Mouse (Mus musculus) embryo, embryonic 10 days (tissue): ENCODE data around the gene Cd180.
"Not testable (repeated sequence)": the region's sequence is repeated elsewhere in the genome, so short reads cannot be mapped to it uniquely, and the experiment has no call there.

Source experiments
- DNase-seq: peaks from one replicate; pipeline ENCODE4 v3.0.0-alpha.2; 2015; ENCODE audit warnings: low spot score

Gene Cd180

DNA sequence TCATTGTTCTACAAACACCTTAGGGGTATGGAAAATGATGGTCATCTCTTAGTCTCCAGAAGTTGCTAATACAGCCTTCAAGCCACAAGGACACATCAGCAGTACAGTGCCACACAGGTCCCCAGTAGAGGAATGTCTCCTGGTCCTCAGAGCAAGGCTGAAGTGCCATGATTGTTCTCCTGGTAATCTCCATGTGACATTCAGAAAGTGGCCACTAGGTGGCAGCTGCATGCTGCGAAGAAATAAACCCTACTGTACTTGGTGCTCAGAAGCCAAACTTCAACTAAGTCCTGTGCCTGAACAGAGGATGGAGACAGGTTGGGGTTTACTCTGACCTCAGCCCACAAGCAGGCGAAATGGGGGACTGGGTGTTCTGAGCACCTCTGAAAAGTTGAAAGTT is 14.9 kb upstream of the Cd180 start:
- DNase-seq: peak; percentile 89

DNA sequence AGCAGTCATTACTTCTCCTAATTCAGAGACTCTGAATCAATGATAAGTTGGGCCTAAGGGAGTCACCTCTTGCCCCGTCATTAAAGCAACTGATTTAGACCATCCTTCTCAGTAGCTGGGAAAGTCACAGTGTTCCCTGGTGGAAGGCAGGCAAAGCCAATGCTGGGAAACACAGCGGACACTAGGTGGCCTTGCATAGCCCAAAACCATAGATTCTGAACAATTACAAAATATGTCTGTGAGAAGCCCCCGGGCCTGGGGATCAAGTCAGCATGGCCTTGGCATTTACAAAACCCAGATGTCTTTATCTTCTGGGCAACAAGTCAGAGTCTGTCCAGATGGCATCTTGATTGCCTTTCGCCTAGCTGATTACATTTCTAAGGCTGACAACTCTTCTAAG is 8.5 kb upstream of the Cd180 start:
- DNase-seq: no peak

DNA sequence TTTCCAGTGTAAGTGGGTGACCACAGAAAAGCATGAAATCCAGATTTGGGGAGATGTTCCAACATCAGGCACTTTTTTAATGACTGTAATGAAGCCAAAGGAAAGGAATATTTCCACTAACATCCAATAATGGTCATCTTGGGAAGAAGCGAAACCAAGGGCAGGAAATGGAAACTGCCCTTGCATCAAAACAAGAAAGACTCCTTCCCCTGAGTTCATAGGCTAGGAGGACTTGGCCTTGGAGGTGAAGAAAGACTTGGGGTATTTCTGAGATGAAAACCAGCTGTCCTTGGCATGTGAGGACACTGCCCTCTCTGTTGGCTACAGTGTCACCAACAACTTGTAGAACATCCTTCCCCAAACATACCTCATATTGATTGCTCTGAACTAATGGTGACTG is 5.2 kb upstream of the Cd180 start:
- DNase-seq: no peak

DNA sequence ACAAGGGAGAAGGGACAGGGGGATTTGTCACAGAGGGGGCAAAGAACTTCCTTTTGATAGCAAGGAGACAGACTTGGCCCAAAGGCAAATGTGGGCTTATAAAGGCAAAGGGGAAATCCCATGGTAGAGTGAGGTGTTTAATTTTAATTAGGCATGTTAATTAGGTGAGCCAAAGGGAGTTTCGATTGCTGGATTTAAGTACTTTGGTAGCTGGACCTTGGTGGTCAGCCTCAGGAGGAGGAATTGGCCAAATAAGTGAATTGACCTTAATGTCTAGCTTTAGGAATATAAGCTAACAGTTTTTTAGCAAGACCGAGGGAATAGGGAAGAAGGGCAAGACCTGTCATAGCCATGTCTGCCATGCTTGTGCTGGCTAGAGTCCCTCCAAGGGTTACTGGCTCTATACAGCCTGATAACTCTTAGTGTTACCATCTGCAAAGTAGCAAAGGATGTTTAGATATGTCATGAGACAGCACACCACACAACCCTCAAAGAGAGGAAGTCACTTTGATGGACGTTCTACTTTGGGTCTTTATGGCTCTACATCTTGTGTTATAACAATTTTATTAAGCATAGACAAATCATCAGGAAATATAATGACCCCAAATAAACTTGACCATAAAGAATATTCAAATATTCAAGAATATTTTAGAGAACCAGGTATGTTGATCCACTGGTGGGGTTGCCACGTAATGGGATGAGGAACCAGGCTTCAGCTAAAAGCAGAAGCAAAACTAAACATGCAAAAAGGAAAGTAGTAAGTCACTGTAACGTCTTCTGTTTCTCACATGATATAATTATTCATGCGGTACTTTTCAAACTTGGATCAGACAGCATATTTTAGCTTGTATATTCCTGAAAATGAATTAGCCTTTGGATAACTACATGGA is 3.9 kb upstream of the Cd180 start:
- no peak for DNase-seq

DNA sequence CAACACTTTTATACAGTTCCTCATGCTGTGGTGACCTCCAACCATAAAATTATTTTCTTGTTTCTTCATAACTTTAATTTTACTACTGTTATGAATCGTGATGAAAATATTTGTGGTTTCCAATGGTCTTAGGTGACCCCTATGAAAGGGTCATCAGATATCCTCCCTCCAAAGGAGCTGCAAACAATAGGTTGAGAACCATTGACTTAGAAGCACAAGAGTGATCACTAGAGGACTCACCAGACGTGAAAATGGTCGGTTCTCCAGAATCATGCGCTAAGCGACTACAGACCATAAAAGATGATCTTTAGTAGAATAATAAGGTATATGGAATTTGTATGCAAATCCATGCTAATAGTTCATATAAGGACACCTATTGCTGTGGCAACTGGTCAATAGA is 3.2 kb upstream of the Cd180 start:
- DNase-seq: no peak

DNA sequence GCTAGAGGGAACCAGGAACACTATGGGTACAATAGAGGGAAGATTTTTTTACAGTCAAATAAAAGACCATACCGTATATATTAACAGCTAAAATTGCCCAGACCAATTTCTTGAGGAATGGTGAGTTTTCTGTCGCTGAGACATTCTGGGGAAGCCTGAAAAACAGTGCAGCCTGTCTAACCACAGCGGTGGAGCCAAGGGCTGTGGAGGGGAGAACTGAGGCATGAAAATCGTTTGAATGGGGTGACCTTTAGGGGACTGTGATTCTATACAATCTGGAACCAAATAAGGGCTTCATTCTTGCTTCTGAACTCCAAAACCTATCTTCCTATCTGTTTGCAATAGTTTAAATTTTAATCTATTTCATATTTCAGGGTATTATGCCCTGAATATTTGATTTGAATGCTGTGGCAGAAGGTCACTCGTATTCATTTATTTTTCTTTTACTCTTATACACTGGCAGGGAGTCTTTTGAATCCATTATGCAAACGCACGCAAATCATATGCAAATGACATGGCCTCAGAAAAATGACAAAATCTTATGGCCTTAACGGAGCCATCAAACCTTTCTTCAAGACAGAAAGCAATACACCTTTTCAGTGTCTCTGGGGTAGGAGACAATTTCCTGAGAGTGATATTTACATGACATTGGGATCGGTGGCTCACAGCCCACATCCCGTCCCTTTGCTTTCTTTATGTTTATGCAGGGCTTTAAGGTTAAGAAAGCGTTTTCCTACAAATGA is 1.8 kb upstream of the Cd180 start:
- DNase-seq: no peak

DNA sequence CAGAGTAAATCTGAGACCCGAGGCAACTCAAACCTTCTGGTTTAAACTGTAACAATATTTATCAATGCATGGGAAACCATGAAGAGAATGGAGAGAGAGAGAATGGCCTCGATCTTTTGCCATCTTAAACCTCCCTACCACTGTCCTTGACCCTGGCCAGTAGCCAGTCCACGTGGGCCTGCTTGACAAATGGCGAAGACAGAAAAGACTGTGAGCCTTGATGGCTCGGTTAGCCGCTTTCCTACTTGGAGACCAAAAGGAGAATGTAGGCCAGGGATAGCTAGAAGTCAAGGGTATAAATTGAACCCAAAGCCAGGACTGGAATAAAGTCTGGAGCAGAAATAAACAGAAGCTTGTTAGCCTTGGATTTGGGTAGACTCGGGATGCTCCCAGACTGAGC is 796 bp downstream of the Cd180 start:
- DNase-seq: no peak

DNA sequence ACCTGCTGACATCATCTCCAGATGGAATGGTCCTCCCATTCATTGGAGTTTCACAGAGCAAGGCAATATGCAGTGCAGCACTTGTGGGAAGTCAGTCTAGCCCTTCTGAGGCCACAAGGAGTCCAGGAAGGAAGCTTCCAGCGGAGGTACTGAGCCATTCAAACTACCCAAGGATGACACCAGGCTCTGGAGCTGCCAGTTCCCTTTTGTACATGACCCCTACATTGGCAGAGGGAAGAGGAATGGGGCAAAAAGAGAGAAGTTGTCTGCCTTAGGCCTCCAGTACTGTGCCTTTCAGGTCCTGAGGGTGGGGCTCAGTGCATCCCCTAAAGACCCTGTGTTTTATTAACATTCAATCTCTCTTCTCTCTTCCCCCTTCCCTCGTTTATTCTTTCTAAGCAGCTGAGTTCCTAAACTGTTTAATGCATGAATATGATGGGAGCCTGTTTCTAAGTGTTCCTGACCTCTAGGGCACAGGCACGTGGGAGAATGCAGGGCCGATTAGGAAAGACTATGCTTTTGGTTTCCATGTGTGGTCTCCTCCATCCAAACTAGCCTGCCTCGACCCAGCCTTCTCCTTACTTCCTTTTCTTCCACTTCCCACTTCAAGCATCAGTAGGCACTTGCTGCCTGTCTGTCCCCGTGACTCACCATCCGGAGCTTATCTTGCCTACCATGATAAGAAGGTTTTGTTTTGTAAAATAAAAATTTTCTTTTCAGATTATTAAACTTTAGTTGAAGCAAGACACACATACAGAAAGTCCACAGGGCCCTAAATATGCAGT is 2.0 kb downstream of the Cd180 start:
- DNase-seq: no peak

DNA sequence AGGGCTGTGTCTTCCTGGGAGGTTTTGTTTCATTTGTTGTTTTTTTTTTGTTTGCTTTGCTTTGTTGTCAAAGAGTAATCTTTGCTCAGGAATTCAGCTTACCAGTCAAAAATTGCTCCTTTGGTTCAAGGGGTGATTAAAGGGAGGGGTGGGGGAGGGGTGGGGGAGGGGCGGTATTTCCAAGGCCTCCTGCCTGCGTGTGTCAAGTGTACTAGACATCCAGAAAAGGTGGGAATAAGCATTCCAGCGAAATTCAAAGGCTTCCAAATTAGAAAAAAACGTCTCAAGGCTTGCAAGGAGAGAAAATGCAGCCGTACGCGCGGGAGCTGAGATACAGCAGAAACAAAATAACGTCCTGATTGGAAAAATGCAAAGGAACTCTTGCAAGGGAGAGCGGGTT is 5.0 kb downstream of the Cd180 start:
- DNase-seq: no peak

DNA sequence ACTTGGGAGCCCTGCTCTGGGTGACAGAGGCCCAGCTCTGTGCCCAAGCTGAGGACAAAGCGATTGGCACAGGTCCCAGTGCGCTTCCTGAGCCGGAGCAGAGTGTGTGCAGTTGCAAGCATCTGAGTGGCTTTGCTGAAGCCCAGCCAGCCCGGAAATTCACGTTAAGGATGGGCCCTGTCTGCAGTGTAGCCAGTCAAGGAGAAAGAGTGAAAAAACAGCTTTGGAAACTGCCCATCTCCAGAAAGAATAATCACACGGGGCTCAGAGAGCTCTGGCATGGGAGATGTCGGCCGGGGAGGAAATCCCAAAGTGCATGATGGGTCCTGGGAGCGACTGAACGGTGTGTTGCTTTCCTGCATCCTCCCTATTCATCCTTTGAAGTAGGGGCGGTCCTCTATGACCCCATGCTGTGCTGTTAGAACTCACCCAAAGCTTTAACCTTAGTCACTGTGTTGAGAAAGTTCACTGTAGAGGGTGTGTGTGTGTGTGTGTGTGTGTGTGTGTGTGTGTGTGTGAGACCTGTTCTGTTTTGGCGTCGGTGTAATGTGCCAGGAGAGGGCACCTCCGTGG is 5.5 kb downstream of the Cd180 start:
- DNase-seq: peak; percentile 12

DNA sequence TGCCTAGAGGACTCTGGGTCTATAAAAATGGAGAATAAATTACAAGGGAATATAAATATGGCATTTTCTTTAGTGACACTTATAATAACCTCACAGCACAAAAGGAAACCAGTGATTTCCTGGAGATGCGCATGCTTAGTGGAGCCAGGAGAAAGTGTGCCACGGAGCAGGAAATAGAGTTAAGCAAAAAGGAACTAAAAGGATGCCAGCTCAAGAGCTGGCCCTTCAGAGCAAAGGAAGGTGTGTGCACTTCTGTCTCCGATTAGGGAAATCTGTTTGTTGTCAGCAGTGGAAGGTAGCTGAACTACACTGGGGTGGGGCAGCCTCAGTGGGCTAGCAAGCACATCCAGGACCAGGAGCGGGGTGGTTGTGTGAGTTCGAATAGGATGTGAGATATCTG is 6.8 kb downstream of the Cd180 start:
- DNase-seq: no peak

DNA sequence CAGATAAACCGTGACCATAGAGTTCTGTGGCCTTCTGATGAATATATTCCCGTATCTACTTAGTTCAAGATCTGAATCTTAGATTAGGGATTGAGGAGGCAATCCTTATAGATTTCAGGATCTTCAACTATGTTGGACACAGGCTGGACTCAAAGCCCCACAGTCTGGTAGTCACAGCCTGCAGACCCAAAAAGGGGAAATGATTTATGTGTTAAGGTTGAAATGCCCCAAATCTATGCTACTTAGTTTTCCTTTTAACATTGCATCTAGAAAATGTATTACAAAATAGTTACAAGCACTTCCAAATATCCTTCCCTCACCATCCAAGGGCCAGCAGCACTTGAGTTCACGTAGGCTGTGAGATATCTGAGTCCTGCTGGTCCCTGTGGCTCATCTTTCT is 7.4 kb downstream of the Cd180 start:
- no peak for DNase-seq

DNA sequence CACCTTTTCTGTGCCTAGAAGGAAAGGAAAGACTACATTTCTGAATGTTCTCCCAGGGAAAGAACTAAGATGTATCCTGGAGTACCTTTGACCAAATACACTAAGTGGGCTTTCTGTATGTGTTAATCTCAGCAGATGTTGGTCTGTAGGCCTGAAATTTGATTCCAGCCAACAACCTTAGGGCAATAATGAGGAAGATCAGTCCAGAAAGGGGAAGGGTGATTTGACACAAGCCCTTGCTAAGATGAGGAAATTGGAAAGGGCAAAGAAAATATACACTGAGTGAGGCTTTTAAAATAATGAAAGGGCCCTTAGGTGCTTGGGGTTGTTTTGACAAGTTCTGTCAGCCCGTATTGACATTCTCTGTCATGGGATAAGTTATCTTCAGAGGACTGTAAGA is 23.6 kb downstream of the Cd180 start:
- no peak for DNase-seq

DNA sequence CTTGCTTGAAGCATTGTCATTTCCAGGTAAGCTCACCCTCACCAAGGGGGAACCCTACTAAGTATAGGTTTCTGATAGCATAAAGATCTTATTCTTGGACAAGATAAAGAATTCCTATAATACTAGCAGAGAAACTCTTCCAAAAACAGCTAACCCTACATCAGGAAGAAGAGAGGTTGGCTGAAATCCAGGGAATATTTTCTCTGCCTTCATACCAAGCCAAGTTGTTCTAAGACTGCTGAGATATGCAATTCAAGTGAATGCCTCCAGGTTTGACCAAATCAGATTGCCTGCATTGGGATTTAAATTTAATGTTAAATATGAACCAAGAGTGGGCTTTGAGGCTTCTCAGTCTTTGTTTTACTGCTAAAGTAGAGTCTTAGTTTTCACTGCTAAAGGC is 32.1 kb downstream of the Cd180 start:
- no peak for DNase-seq

DNA sequence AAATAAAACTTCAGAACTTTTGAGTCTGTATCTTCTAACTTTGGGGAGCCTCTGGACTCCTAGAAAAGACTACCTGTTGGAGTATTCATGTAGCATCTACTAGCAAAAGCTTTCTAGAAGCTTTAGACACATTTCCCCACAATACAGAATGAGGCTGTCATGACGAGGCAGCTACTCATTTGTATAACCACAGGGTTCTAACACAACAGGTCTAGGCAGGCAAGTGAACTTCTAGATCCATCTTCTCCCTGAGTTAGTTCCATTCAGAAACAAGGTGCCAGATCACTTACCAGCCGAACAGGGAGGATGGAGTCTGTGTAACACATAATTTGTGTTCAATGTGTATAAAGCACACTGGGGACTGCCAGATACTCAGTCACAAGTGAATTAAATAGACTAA is 32.5 kb downstream of the Cd180 start:
- no peak for DNase-seq

DNA sequence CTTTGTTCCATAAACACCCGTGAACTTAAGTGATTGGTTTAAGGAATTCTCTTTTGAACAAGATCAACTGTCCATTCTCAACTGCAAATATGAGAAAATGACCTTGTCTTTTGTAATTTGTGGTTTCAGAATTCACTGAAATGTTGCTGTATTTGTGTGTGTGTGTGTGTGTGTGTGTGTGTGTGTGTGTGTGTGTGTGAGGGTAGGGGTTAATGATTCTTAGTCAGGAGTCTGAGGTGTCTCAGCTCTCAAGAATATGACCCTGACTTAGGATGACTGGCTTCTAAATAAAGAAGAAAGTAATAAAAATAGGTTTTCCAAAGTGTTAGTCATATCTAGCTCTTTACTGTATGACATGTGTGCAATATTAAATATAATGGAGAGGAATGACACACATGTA is 33.5 kb downstream of the Cd180 start:
- DNase-seq: no peak

DNA sequence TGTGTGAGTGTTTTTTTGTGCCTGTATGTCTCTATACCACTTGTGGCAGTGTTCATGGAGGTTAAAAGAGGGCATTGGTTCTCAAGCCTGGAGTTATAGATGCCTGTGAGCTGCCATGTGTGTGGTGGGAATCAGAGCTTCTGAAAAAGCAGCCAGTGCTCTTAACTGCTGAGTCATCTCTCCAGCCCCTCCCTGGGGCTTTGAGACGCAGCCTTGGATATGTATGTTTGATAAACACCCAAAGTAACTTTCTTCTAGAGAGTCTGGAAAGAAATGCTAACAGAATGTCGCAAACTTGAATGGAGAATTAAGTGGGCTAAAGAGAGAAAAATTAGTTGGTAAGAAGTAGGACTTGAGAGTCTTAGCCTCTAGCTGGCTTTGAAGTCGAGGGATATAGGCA is 34.7 kb downstream of the Cd180 start:
- no peak for DNase-seq

DNA sequence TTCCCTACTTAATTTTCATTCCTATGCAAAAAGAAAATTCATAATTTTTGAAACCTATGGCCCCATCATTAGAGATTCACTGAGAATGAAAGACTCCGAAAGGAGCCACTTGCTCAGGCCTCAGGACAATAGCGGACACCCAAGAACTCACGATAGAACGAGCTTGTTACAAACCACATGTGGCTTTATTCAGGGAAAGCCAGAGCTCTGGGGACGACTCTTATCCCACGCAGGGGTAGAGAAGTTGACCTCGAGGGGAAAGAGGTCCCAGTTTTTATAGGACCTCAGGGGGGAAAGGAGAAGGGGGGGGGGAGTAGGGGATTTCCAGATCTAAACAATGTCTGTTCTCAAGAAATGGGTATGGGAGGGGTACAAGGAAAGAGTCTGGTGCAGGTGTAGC is 35.6 kb downstream of the Cd180 start:
- not testable (repeated sequence) for DNase-seq

DNA sequence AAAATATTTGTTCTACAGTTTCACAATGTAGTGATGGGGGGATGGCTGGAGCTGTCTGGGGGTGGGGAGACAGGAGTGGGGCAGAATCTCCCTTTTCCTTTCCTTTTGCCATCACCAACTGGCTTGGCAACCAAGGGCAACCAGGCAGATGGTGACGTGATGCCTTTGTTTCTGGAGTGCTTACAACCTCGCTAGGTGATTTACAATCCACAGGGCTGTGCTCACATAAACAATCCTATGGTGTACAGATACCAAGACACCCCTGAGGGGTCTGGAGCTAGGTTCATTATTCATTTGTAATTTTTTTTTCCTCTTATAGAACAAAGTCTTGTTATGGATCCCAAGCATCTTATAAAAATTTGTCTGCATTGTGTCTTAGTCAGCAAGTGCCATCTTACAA is 39.7 kb downstream of the Cd180 start:
- DNase-seq: no peak

DNA sequence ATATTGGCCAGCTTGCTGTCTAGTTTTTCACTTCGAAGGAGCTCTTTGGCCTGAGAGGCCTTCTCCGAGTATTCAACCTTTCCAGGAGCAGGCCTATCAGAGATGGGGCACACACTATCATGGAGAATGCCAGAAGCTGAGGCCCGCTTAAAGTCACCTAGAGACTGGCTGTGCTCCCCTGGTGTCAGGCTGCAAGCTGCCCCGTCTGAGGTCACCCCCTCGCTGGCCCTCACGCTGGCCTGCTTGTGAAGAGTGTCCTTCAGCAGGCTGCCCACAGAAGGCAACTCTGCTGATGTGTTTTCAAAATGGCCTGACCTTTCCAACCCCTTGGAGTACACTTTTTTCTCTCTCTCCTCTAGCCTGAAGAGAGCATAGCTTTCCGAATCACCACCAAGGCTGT is 44.5 kb downstream of the Cd180 start:
- DNase-seq: no peak

DNA sequence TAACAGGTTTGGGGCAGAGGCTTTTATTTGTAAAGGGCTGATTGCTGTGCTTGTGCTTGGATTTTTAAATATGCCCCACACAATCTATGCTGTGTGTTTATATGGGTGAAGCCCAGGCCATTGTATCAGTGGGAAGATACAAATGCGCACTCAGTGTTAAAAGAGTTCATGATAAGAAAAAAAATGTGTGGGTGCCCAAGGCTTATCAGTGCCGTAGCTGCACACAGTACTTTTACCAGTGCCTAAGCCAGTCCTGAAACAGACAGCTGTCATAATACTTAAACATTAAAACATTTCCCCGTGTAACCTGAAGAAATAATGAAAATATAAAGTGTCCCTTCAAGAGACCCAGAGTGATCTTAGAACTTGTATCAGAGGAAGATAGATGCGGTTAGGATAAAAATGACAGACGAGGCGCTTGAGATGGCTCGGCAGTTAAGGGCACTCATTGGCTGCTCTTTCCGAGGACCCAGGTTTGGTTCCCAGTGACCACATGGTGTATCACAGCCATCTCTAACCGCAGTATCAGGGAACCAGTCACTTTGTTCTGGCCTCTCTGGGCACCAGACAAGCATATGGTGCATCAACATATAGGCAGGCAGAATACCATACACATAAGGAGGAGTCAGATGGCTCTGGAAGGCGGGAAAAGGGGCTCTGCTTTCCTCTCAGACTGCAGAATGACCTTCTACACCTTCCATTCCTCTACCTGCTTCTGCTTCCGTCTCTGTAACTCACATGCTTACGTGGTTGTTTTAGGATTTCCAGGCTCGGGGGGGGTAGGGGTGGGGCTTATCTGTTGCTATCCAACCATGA is 46.6 kb downstream of the Cd180 start:
- no peak for DNase-seq
